ENCODE assay signal across 23 mouse cellular contexts in the genomic region with DNA sequence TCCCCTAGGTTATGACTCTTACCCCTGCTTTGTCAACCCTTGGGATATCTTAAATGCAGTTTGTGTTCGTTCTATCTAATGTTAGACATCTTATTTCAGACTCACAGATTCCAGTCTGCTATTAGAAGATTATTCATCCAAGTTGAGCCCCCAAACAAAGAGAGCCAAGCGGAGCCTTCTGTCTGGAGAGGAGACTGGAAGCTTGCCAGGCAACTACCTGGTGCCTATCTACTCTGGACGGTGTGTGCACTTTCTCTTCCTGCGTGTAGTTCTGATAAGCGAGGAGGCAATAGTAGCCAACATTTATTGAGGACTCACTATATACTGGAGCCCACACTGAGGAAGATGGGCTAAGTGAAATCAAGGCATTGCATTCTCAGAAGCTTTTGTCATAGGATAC. TPM values are rescaled to one million over a fixed set of nuclear protein-coding genes. Genes with fewer than 3 reads are reported as not detected.
DNase-seq lines count a peak whose midpoint lies in the region; ATAC-seq lines count a peak whose summit lies in the region.
"Had no signal": no experiment of that assay in that cellular context is flagged by ENCODE, and none has a peak within 500 bp of the region (broad histone marks: within the 10 kb centered on the region; RNA-seq: fewer than 3 reads in every experiment).

No protein-coding gene starts in this region.

- no peaks in the 10 kb centered on the region for H3K36me3 ChIP-seq in limb, embryonic 10.5 days
- no peaks in the 10 kb centered on the region for H3K36me3 ChIP-seq in midbrain, embryonic 14.5 days (ENCODE audit: control insufficient read depth, insufficient read depth, low read length)
- H3K36me3 ChIP-seq: forebrain, embryonic 10.5 days had no signal

- WGBS in limb, embryonic 10.5 days = 92% methylated on average over 5 of the region's 5 CpGs
- 85% methylated on average over 5 of the region's 5 CpGs for whole genome bisulfite sequencing in midbrain, embryonic 14.5 days

- ATAC-seq in midbrain, embryonic 14.5 days (ENCODE audit: low FRiP score, low TSS enrichment) = no peak
- ATAC-seq in megakaryocyte, adult 5-6 weeks (ENCODE audit: poor library complexity, severe bottlenecking) = no peak
- ATAC-seq: forebrain, embryonic 13.5 days; forebrain, embryonic 16.5 days; hindbrain, postnatal 0 days; inflammation-experienced regulatory T-cells, adult 6 months; Patski had no signal

- DNase-seq in cerebellum, postnatal 10 days = peak; percentile 14 to 17
- no peak for DNase-seq in cerebellum, adult 8-10 months
- peak; percentile 3 for DNase-seq in heart, postnatal 4 days
- no peak for DNase-seq in heart, adult 8-10 months (ENCODE audit: low spot score)
- peak; percentile 14 for DNase-seq in limb, embryonic 10.5 days (ENCODE audit: low spot score)
- no peak for DNase-seq in midbrain, embryonic 14.5 days
- DNase-seq: adrenal gland, postnatal 10 days; adrenal gland, postnatal 36 days; cerebellum, adult 18-20 months; cerebellum, adult 9-11 months; cerebellum, postnatal 36 days; embryo, embryonic 11 days; gastrocnemius, postnatal 25 days; heart, adult 2 months had no signal

- no peak overlapping the region for H3K27ac ChIP-seq in limb, embryonic 10.5 days
- H3K27ac ChIP-seq in midbrain, embryonic 14.5 days (replicated peaks; ENCODE audit: low read depth, low read length) = no peak overlapping the region
- H3K27ac ChIP-seq: forebrain, embryonic 10.5 days; forebrain, embryonic 13.5 days; heart, adult 2 months; hindbrain, embryonic 14.5 days; hindbrain, postnatal 0 days had no signal

- no peaks in the 10 kb centered on the region for H3K9me3 ChIP-seq in limb, embryonic 10.5 days (replicated peaks)
- H3K9me3 ChIP-seq in midbrain, embryonic 14.5 days (ENCODE audit: control insufficient read depth, low read length) = no peaks in the 10 kb centered on the region
- H3K9me3 ChIP-seq: forebrain, embryonic 10.5 days; forebrain, embryonic 13.5 days had no signal

- H3K9ac ChIP-seq in midbrain, embryonic 14.5 days (replicated peaks; ENCODE audit: low read length) = no peak overlapping the region
- H3K9ac ChIP-seq: forebrain, embryonic 13.5 days; hindbrain, embryonic 14.5 days had no signal

- peaks cover 9% of the 10 kb centered on the region for H3K4me1 ChIP-seq in limb, embryonic 10.5 days
- peaks cover under 1% of the 10 kb centered on the region; the same call in 1 of the 2 replicates for H3K4me1 ChIP-seq in midbrain, embryonic 14.5 days (ENCODE audit: control insufficient read depth, insufficient read depth, low read length)

- no peaks in the 10 kb centered on the region for H3K27me3 ChIP-seq in limb, embryonic 10.5 days (ENCODE audit: low read depth, poor library complexity, severe bottlenecking)
- H3K27me3 ChIP-seq in midbrain, embryonic 14.5 days (ENCODE audit: control insufficient read depth, insufficient read depth, low read length) = no peaks in the 10 kb centered on the region
- H3K27me3 ChIP-seq: forebrain, embryonic 13.5 days; Patski had no signal

- H3K4me2 ChIP-seq in midbrain, embryonic 14.5 days (ENCODE audit: low read length) = no peak overlapping the region
- H3K4me2 ChIP-seq: forebrain, embryonic 13.5 days; heart, embryonic 11.5 days; hindbrain, embryonic 14.5 days had no signal

- H3K4me3 ChIP-seq in limb, embryonic 10.5 days = no peak overlapping the region
- H3K4me3 ChIP-seq in midbrain, embryonic 14.5 days (replicated peaks; ENCODE audit: low read depth, low read length) = no peak overlapping the region
- H3K4me3 ChIP-seq: forebrain, embryonic 10.5 days; forebrain, embryonic 13.5 days; heart, adult 2 months had no signal

RNA-seq across cellular contexts. Expression of a gene that starts 31.8 kb away (rescaled TPM):
- total RNA-seq in heart, postnatal 4 days (2021) = 100 to 1,000 TPM; 733 to 785 TPM
- total RNA-seq in heart, adult 8-10 months (2022) = 1,000 to 10,000 TPM in 3 of 4 experiments, 100 to 1,000 TPM in 1; 878 to 1,206 (median 1,167) TPM
- polyA plus RNA-seq in limb, embryonic 10.5 days (2016; fragmentation: Nextera tagmentation; extraction: Ambion mirVana) = 478 and 483 TPM in 2 replicates
- 72.1 and 109 TPM in 2 replicates for polyA plus RNA-seq in midbrain, embryonic 14.5 days (2014; fragmentation: Nextera tagmentation; extraction: Ambion mirVana)
- total RNA-seq in megakaryocyte, adult 5-6 weeks (2015) = 445 and 515 TPM in 2 replicates
- total RNA-seq in megakaryocyte, adult 5-6 weeks (2017) = 230 and 278 TPM in 2 replicates

RNA-seq across cellular contexts. Expression of a gene that starts 32.0 kb away (rescaled TPM):
- total RNA-seq in heart, postnatal 4 days (2021) = 100 to 1,000 TPM; 944 to 986 TPM
- 1,000 to 10,000 TPM; 1,005 to 1,153 (median 1,086) TPM for total RNA-seq in heart, adult 8-10 months (2022)
- polyA plus RNA-seq in limb, embryonic 10.5 days (2016; fragmentation: Nextera tagmentation; extraction: Ambion mirVana) = 2.5 and 4.2 TPM in 2 replicates
- polyA plus RNA-seq in midbrain, embryonic 14.5 days (2014; fragmentation: Nextera tagmentation; extraction: Ambion mirVana) = 0.85 and 1.3 TPM in 2 replicates
- total RNA-seq in megakaryocyte, adult 5-6 weeks (2015) = 0.07 and 0.11 TPM in 2 replicates
- 0.44 and 0.69 TPM in 2 replicates for total RNA-seq in megakaryocyte, adult 5-6 weeks (2017)

Comparison
In these comparisons a context has a peak if more than half of its experiments do, and no peak if none do; other contexts are left out.
1. DNase-seq: peak in cerebellum, postnatal 10 days (2 of 2), heart, postnatal 4 days (single experiment) and limb, embryonic 10.5 days (single experiment); none in cerebellum, adult 8-10 months (single experiment), heart, adult 8-10 months (single experiment) and midbrain, embryonic 14.5 days (single experiment).
2. RNA of a gene that starts 32.0 kb away (total RNA-seq): 1,005 to 1,153 TPM in heart, adult 8-10 months and 944 to 986 TPM in heart, postnatal 4 days; 0.07 to 0.69 TPM in megakaryocyte, adult 5-6 weeks; every median in the first group is over 100 times any median in the second.